Mouse (Mus musculus) lung, postnatal 4 days (tissue): ENCODE results near the gene Slc25a1.
A peak's percentile ranks its signal among the peaks of the same experiment; 100 is the strongest.
"Not testable (repeated sequence)": the region's sequence is repeated elsewhere in the genome, so short reads cannot be mapped to it uniquely, and the experiment has no call there.

Experiments used
- DNase-seq, 2 experiments: peaks; one replicate each; pipeline ENCODE4 v3.0.0; 2021

Gene Slc25a1

DNA sequence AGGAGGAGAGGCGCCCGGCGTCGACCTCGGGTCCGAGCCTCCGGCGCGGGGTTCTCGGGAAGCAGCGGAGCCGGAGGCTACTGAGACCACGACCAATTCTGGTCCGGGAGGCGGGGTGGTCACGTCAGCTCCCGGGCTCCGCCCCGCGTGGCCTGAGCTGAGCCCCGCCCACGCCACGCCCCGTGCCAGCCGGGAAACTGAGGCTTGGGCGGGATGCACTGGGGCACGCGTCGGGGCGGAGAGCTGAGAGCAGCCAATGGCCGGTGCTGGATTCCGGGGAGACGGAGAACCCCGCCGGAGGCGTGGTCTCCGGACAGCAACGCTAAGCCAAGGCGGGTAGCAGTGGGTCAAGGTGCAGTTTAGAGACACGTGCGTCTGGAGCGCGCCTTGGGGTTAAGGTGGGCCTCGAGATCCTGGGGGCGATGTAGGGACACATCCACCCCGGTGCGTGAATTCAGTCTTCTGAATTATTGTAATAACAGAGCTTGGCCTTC lies at the start of gene Slc25a1:
TSS of gene Slc25a1 (minus strand) at position 133 of the 494 bp plus-strand sequence.
- DNase-seq: peak; percentile 83 to 87

DNA sequence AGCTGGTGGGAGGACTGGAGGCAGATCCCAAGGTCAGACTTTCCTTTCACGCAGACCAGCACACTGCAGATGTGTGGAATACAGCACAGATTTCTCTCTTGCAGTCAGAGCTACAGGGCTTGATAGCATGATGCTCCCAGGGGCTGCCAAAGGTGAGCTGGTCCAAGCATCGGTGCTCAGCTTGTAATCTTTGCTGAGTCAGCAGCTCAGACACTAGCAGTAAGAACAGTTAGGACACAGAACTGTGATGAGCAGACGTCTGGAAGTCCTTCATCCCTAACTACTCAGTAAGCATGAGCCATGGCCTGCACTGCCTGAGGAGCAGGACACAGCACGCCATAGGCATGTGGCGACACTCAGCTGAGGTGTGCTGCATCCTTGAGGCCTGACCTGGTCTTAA lies 43.8 kb upstream of the Slc25a1 start:
- DNase-seq: no peak

DNA sequence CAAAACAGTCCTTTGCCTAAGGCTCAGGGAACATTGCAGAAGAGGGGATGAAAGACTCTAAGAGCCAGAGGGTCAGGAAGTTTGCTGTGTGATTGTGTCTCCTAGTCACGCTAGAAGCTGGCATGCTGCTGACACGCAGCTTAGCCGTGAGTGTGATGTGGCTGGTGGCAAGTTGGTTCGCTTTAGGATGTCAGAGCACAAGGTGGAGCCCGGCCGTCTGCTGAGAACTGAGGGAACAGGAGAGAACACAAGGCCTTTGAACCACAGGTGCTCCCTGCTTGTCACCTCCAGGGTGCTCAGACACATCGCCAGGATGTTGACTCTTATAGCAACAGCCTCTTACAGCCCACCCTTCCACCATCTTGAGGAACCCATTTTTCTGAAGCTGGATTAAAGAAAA lies 34.1 kb upstream of the Slc25a1 start:
- no peak for DNase-seq

DNA sequence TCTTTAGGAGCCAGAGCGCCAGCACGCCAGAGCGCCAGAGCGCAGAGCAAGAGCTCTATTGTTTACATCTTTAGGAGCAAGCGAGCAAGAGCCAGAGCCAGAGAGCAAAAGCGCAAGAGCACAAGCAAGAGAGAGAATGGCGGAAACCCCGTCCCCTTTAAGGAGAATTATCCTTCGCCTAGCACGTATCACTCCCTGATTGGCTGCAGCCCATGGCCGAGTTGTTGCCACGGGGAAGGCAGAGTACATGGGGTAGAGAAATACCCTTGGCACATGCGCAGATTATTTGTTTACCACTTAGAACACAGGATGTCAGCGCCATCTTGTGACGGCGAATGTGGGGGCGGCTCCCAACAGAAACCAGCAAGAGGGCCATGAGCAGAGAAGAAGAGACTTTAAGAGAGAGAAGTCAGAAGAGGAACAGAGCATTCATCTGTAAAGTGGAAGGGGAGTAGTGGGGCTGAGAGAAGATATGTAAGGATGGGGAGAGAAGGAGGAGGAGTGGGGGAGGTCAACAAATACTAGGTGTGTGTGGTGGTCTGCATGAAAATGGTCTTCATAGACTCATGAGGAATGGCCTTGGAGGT lies 28.1 kb upstream of the Slc25a1 start:
- not testable (repeated sequence) for DNase-seq

DNA sequence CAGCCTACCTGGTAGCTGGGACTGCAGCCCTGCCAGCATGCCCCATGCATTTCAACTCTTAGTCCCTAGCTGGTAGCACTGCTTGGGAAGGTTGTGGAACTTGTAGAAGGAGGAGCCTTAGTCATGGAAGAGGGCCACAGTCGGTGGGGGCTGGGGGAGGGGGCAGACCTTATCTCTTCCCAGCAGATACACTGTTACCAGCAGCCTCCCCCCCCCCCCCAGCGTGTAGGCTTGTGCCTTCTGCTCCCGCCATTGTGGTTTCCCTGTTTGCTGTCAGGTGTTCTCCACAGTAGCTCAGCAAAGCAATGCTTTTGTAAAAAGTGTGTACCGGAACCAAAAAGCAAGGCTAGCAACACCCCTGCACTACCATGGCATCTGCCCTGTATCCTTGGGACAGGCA lies 23.6 kb upstream of the Slc25a1 start:
- no peak for DNase-seq

DNA sequence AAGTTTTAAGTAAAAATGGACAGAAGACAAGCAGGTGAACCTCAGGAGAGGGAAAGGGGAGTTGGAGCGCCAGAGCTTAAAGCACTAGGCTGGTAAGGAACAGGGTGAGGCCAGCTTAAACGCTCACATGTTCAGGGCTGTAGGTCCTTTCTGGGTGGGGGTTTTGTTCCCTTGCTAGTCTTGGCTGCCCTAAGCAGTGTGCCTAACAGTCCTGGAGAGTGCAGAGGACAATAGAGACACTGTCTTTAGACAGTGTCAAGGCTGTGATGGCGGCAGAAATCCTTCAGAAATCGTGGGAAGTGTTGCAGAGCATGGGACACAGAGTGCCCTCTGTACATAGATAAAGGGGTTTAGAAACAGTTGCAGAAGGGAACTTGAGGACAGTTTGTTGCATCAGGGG lies 22.0 kb upstream of the Slc25a1 start:
- DNase-seq: no peak

DNA sequence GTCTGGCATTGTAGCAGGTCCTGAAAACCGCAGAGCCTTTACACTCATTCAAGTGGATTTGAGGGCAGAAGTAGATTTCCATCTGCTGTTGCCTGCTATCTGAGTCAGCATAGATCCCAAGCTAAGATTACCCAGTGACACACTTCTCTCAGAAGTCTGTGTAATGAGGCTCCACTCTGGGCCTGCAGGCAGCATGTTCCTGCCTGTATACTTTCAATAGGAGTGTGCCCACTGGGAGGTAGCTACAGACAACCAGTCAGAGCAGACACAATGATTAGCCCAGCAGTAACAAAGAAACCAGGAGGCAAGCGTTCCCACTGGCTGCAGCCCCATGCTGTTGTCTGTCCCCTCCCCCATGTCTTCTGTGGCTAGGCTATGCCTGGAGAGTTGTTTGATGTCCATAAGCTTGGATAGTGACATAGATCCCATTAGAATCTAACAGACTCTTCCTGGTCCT lies 21.4 kb upstream of the Slc25a1 start:
- DNase-seq: no peak

DNA sequence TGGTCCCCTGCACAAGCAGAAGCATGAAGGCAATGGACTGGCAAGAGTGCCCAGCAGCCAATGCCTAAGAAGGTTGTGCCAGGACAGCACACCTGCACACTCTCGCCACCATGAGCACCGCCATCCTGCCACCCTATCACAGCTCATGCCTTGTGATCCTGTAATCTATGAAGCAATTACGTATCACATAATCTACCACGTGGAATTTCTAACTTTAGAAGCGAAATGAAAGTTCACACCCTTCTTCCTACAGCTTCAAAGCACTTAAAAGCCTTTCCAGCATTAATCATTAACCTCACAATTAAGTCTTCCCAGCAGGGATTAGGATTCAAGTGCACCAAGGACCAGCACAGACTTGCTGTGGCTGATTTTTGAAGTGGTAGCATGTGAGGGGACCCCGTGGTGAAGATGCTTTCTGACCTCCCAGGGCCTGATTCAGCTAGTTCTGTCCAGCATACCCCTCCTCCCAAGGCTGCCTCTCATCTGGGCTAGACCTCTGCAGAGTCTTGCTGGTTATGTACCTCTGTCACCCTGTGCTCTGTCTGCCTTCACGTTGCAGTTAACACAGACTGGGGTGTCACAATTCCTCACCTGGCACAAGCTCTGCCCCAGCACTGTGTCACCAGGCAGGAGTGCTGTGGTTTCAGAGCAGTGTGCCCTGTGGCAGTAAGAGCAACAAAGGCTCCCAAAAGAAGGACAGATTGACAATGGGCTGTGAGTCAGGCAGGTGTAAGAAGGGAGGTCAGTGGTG lies 17.2 kb upstream of the Slc25a1 start:
- DNase-seq: peak in 1 of 2 experiments; percentile 64

DNA sequence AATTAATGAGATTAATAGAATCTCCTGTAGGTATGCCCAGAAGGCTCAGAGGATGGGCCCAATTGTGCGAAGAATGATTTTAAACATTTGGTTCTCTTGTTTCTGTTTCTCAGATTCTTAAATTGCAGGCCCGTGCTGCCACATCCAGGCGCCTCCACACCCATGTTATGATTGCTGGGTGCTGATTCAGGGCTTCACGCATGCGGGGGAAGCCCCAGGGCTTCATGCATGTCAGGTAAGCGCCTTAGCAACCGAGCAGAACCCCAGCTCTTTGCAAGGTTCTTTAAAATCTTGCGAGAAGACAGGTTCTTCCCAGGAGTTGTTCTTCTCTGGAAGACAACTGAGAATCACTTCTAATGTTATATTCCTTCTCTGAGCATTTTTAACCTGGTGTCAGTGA lies 15.4 kb upstream of the Slc25a1 start:
- no peak for DNase-seq

DNA sequence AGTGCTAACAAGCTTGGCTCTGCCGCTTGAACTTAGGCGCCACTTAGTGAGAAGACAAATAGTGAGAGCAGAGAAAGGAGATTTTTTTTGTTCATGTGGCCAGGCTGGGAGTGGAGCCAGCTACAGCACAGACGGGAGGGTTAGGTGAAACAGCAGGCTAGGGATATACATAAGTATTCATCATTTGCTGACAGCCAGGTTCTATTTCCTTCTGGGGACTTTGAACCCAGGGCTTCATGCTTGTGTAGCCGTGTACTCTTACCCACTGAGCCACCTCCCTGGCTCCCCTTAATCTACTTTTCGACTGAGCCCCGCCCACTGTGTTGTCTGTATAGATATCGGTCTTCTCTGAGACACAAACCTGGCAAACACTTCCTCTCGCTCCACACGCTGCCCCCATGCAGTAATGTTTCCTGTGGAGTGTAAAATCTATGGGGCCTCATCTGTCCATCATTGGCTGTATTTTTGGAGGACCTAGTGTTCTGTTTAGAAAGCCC lies 11.3 kb upstream of the Slc25a1 start:
- no peak for DNase-seq

DNA sequence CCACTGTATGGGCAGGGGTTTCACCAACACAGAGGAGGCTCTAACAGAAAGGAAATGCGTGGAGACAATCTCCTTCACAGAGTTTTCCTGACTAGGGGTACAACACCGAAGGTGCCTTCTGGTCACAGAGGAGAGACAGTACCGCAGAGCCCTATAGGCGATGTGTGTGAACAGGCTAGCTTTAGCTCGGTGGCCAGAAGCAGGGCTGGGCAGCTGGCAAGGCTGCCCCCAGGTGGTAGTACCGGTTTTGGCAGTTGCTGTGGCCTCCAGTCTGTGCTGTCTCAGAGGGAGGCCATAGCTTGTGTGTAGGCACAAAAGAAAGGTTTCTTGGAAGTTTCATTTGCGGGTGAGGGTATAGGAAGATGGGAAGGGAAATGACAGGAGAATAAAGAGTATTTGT lies 10.8 kb upstream of the Slc25a1 start:
- peak; percentile 80 to 85 for DNase-seq

DNA sequence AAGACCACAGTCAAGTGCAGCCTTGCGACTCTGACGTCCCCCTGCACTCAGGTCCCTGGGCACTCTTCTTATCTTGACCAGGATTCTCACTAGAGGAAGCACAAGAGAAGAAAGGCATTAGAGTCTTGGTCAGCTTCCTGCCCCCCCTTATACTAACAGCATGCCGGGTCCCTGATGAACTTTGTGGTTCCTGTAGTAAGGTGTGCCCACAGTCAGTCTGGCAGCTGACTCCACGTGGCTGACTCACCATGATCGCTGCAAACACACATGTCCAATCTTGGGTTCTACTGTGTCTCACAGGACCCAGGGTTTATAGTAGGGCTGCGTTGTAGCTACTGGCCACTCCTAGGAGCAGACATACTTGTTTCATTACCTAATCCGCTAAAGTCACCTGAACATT lies 10.2 kb upstream of the Slc25a1 start:
- no peak for DNase-seq

DNA sequence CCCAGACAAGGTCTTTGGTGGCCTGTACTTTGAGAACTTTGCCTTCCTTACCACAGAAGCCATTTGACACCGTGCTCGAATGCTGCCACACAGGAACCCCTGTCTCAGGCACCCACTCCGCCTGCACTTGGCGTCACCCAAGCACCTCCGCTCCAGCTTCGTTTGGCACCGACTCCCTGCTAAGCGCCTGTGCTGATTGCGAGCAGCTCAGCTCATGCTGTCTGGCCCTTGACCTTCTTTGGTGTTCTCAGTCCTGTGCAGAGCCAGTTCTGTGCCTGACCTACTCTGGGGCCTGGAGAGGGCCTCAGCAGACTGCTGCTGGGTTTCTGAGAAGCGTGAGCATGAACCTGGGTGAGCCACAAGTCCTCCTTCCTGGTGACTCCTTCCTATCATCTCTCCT lies 8.8 kb upstream of the Slc25a1 start:
- DNase-seq: peak; percentile 43 to 74

DNA sequence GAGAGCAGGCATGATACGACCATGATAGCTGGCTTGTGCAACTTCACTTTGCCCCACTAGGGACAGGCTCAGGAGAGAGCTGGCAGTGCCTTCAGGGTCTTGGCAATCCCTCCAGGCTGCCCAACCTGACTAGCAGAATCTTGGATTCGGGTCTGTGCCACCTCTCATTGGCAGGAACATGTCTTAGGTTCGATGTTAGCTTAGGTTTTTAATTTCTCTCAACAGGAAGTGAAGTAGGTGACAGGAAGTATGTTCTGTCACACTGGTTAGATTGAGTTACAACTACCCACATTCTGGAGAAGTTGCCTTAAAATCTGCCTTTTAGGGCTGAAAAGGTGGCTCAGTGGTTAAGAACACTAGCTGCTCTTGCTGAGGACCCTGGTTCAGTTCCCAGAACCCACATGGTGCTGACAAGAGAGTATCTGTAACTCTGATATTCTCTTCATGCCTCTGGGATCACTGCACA lies 6.5 kb upstream of the Slc25a1 start:
- no peak for DNase-seq

DNA sequence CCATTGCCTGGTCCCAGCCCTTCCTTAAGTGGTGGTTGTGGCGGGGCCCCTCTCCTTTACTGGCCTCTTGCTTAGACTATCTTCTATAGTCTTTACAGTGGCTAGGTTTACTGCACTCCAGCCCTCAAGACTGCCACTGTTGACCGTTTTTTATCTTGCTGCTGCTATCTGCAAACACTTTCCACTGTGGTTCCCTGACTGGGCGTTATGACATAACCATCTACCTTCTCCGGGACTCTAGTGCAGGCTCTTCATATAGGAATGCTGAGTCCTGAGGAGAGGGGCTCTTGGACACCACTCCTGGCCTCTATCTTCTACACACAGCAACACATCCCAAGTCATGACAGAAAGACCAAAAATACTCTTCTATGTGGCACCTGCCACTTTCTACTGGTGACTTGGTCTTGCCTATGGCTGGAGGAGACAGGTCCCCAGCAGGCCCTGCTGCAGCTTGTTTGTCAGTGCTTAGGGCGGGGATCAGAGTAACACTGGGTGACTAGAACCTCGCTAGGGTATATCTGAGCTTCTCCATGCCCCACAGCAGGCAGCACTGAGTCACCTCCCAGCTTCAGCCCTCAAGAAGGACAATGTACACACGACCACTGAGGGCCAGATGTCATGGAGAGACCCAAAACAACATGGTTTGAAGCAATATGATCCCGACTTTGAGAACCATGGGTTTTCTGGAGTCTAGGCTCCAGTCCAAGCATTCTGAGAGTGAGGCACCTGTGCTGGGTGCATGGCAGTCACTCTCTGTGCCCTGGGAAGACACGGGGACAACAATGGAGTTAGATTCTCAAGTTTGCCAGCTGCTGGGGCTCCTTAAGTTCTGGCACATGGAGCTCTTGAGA lies 5.8 kb upstream of the Slc25a1 start:
- DNase-seq: no peak

DNA sequence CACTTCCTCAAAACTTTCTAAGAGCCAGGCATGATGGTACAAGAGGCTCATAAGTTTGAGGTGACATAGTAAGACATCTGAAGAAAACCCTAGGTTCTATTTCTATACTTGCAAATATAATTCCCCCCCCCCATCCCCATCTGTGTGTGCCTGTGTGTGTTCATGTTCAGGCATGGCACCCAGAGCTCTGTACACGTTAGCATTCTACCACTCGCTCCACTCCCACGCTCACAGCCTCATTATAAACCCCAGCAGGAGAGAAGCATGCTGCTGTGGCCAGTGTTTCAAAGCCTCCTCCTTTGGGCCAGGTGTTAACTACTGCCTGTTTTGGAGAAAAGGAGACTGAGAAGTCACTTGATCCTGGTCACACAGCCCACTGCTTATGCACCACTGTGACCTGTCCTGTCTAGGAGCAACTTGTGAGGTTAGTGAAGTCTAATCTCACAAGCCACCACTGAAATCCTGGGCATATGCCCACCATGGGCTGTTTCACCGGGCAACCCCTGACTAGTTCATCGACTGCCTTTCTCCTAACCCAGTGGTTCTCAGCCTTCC lies 4.0 kb upstream of the Slc25a1 start:
- no peak for DNase-seq

DNA sequence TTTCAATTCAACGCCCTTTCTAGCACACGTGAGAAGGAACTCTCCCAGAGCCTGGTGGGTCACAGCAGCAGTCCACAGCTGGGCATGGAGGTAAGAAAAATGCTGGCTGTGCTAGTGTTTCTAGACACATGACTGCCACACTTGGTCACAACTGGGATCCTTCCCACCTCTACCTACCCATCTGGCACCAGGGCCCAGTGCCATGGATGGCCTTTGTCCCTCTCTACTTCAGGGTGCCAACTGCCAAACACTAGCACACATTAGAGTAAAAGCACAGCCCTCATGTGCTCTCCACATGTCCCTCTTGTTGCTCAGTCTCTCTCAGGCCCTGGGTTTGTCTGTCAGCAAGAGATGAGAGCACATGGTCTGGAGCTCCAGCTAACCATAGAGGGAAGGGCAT lies 1.6 kb upstream of the Slc25a1 start:
- DNase-seq: no peak

DNA sequence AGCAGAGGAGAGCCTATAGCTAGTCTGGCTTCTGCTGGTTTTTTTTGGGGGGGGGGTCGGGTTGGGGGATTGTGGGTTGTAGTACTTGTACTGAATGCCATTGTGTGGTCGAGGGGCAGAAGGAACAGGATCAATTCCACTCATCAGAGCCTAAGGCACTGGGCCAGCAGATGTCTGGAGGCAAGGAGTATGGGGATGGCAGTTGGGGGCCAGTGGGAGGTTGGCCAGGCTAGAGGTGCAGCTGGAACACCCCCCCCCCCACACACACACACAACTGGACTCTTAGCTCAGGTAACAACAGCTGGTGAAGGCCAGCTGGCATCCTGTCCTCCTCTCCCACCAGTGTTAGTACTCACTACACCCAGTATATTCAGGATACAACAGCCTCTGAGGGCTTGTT lies 1.2 kb upstream of the Slc25a1 start:
- DNase-seq: no peak

DNA sequence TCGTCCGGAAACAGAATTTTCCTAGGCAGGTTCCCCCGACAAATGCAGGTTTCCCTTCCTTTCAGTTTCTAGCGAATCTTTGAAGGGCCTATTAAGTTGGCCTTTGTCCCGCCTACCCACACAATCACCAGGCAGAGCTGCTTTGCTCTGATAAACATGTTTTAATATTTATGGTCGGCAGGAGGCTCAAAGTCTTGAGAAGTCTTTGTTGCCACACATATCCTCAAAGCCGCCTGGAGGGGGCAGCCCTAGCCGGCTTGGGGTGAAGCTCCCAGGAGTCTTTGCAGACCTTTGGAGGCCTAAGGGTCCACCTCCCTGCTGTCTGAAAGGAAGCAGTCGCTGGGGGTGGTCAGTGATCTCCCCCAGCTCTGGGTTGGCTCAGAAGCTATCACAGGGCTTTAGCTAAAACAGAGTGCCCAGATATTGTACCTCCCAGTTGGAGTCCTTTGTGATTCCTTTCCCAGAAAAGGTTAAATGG lies 647 bp upstream of the Slc25a1 start:
- peak; percentile 90 to 93 for DNase-seq

DNA sequence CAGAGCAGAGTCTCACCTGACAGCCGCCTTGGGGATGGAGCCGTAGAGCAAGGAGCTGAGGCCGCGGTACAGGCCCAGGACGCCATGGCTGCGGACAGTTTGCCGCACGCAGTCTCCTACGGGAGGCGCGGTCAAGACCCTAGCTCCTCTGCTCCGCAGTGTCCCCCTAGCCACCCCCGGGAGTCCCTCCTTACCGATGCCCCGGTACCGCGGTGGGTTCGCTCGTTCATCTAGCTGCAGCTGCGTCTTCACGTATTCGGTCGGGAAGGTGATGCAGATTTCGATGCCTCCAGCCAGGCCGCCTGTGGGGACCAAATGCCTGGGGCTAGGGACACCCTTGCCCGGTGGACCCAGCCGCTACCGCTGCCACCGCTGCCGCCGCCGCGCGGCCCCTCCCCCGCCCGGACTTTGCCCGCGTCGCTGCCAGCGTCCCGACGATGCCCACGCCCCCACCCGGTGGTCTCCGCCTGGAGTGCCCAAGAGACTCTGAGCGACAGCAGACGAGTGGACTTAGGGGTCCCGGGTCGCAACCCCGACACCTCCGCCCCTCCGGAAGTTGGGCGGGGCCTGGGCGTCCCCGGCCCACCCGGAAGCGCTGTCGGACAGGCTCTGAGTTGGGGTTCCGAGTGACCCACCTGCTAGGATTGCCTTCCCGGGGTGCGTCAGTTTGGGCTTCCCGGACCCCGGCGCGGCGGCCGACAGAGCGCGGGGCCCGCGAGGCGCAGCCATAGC lies 502 bp downstream of the Slc25a1 start:
- peak in 1 of 2 experiments; percentile 60 for DNase-seq

DNA sequence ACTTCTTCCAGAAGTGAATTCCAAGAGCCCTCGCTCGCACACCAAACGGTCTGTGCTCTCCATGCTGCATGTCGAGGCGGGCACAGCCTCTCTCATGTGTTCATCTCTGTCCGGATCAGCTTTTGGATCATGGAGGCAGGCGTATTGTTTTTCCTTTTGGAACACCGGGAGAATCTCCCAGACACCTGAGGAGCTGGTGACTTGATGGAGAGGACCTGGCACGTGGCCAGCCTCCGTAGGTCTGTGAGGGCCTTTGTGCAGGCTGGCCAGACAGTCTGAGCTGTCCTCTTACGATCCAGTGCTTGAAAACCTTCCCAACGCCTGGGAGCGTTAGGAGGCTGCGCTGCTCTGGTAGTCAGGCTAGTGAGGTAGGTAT lies 5.9 kb downstream of the Slc25a1 start:
- no peak for DNase-seq
